Mouse (Mus musculus) forebrain, postnatal 0 days (tissue): ENCODE measurements at regions not wholly inside any gene's neighbourhood (a gene's known extent, or its start where the extent isn't known, plus 50 kb on each side); places are given as distances from the start of the nearest gene placed in this dataset.

Source experiments
- ATAC-seq: fragments of 200-750 bp; cut with Nextera tagmentation; 2 replicates; pipeline ENCODE4 v1.8.0; 2017; ENCODE audit warnings: mild to moderate bottlenecking, moderate library complexity
- DNase-seq: peaks from one replicate; pipeline ENCODE4 v3.0.0-alpha.2; 2015
- H3K27ac ChIP-seq: fragments of 300-500 bp; sonication (generic); 2 replicates; pipeline ENCODE4 v1.5.1; 2014; ENCODE audit warnings: low read depth, mild to moderate bottlenecking, antibody characterized with exemption, low read length, moderate library complexity, mixed read lengths
- H3K27me3 ChIP-seq: fragments of 300-500 bp; sonication (generic); 2 replicates; pipeline ENCODE4 v1.6.1; 2014; ENCODE audit warnings: mild to moderate bottlenecking, low read length, mixed read lengths; ENCODE audit not compliant: insufficient read depth
- H3K36me3 ChIP-seq: fragments of 300-500 bp; sonication (generic); 2 replicates; pipeline ENCODE4 v1.6.1; 2014; ENCODE audit warnings: mild to moderate bottlenecking, moderate library complexity; ENCODE audit not compliant: insufficient read depth
- H3K4me1 ChIP-seq: fragments of 300-500 bp; sonication (generic); 2 replicates; pipeline ENCODE4 v1.6.1; 2014; ENCODE audit warnings: antibody characterized with exemption; ENCODE audit not compliant: insufficient read depth
- H3K4me2 ChIP-seq: fragments of 300-500 bp; sonication (generic); 2 replicates; pipeline ENCODE4 v1.6.1; 2014; ENCODE audit warnings: low read depth, mild to moderate bottlenecking, moderate library complexity
- H3K4me3 ChIP-seq: fragments of 300-500 bp; sonication (generic); 2 replicates; pipeline ENCODE4 v1.5.1; 2014; ENCODE audit warnings: low read depth, low read length, mixed read lengths
- H3K9ac ChIP-seq: fragments of 300-500 bp; sonication (generic); 2 replicates; pipeline ENCODE4 v1.6.1; 2014; ENCODE audit warnings: mild to moderate bottlenecking
- H3K9me3 ChIP-seq: fragments of 300-500 bp; sonication (generic); 2 replicates; pipeline ENCODE4 v1.6.1; 2016; ENCODE audit warnings: low read length
- CTCF ChIP-seq: sonication (generic); IDR thresholded peaks from 2 replicates; pipeline ENCODE4 v1.5.1; 2016; ENCODE audit warnings: antibody characterized with exemption, control low read depth, low read depth
- WGBS: fragments of 180-500 bp; shearing (Covaris S2); extraction: QIAGEN DNeasy Blood & Tissue Kit; methylation state at CpG from one replicate; pipeline ENCODE4 v1.1.7; 2014; 5-methylcytosine and 5-hydroxymethylcytosine counted together

GRCm38 (mm10) chr5:147794711-147795532 is 65.3 kb upstream of the Pomp start:
- Histone ChIP-seq H3K4me3 (no peak overlapping the region), H3K27me3 (no peaks in the 10 kb centered on the region; the same call in 1 of the 2 replicates), H3K4me1 (no peaks in the 10 kb centered on the region), H3K27ac (no peak overlapping the region), H3K9me3 (no peaks in the 10 kb centered on the region), H3K36me3 (no peaks in the 10 kb centered on the region), H3K4me2 (no peak overlapping the region), H3K9ac (no peak overlapping the region)
- TF ChIP-seq CTCF: no peak
- no peak for DNase-seq
- 79% methylated on average over 17 of the region's 17 CpGs for WGBS
- ATAC-seq: no peak

DNA sequence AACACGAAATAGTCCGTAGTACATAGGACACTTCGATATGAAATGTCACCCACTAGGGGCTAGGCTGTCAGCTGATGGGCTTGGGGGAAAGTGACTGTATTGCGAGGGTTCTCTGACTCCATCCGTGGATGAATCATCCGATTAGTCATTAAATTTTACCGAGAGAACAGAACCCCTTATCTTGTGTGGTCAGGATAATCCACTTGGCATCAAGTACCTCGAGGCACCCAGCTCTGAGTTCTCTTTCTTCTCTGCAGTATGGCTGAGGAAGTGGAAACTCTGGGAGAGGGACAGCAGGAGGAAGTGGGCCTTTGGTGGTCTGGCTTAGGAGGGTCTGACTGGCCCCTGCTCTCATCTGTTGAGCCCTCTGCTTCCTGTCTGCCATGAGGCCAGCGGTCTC is 67.2 kb upstream of the Pomp start:
- Histone ChIP-seq H3K4me3 (no peak overlapping the region), H3K9me3 (no peaks in the 10 kb centered on the region), H3K36me3 (no peaks in the 10 kb centered on the region), H3K27me3 (no peaks in the 10 kb centered on the region; the same call in 1 of the 2 replicates), H3K9ac (no peak overlapping the region), H3K4me2 (no peak overlapping the region), H3K4me1 (no peaks in the 10 kb centered on the region), H3K27ac (no peak overlapping the region)
- no peak for ATAC-seq
- no peak for TF ChIP-seq CTCF
- no peak for DNase-seq
- WGBS: 79% methylated on average over 9 of the region's 9 CpGs

- DNase-seq: peak; percentile 2
- no peak overlapping the region for H3K27ac ChIP-seq
- no peak overlapping the region for H3K9ac ChIP-seq
- no peak for ATAC-seq
- H3K4me3 ChIP-seq: no peak overlapping the region
- no peaks in the 10 kb centered on the region for H3K36me3 ChIP-seq
- no peak overlapping the region for H3K4me2 ChIP-seq
- H3K27me3 ChIP-seq: no peaks in the 10 kb centered on the region; the same call in 1 of the 2 replicates
- 41% methylated on average over 4 of the region's 4 CpGs for WGBS
- TF ChIP-seq CTCF: no peak
- H3K9me3 ChIP-seq: no peaks in the 10 kb centered on the region
- H3K4me1 ChIP-seq: no peaks in the 10 kb centered on the region
Measured at GRCm38 (mm10) chr5:147792638-147793037, 66.8 kb upstream of the Flt1 start.

DNA sequence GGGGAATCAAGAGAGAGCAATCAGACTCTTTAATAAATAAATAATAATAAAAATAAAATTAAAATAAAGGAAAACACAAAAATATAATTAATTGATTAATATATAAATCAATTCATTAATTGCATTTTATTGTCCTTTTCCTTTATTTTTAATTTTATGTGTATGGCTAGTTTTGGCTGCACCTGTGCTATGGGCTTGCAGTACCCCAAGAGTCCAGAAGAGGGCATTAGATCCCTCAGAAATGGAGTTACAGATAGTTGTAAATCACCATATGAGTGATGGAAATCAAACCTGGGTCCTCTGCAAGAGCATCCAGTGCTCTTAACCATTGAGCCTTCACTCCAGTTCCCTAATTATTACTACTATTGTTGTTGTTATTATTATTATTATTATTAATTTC is 65.3 kb upstream of the Flt1 start:
- H3K4me1 ChIP-seq: no peaks in the 10 kb centered on the region
- H3K27me3 ChIP-seq: no peaks in the 10 kb centered on the region; the same call in 1 of the 2 replicates
- no peak overlapping the region for H3K9ac ChIP-seq
- 0 out of 2 replicates have a peak, but pooled peaks have one; percentile 13 for TF ChIP-seq CTCF
- H3K9me3 ChIP-seq: no peaks in the 10 kb centered on the region
- no peak overlapping the region for H3K27ac ChIP-seq
- H3K4me2 ChIP-seq: no peak overlapping the region
- DNase-seq (no peak), ATAC-seq (no peak)
- H3K36me3 ChIP-seq: no peaks in the 10 kb centered on the region
- no peak overlapping the region for H3K4me3 ChIP-seq

- H3K9me3 ChIP-seq: no peaks in the 10 kb centered on the region
- TF ChIP-seq CTCF: no peak
- ATAC-seq (no peak), DNase-seq (no peak)
- no peaks in the 10 kb centered on the region for H3K36me3 ChIP-seq
- H3K4me1 ChIP-seq: no peaks in the 10 kb centered on the region
- H3K4me2 ChIP-seq: no peak overlapping the region
- no peak overlapping the region for H3K27ac ChIP-seq
- 81% methylated on average over 6 of the region's 6 CpGs for WGBS
- no peak overlapping the region for H3K4me3 ChIP-seq
- H3K9ac ChIP-seq: no peak overlapping the region
- H3K27me3 ChIP-seq: no peaks in the 10 kb centered on the region; the same call in 1 of the 2 replicates
Measured at GRCm38 (mm10) chr5:147788496-147788895, 62.7 kb upstream of the Flt1 start.

GRCm38 (mm10) chr5:147786857-147787256 is 61.0 kb upstream of the Flt1 start:
- no peak overlapping the region for H3K4me3 ChIP-seq
- no peak overlapping the region for H3K27ac ChIP-seq
- no peaks in the 10 kb centered on the region for H3K9me3 ChIP-seq
- WGBS: 70% methylated on average over 5 of the region's 5 CpGs
- H3K36me3 ChIP-seq: no peaks in the 10 kb centered on the region
- no peak overlapping the region for H3K9ac ChIP-seq
- ATAC-seq: no peak
- DNase-seq: no peak
- H3K27me3 ChIP-seq: no peaks in the 10 kb centered on the region
- no peaks in the 10 kb centered on the region for H3K4me1 ChIP-seq
- no peak for TF ChIP-seq CTCF
- H3K4me2 ChIP-seq: no peak overlapping the region

DNA sequence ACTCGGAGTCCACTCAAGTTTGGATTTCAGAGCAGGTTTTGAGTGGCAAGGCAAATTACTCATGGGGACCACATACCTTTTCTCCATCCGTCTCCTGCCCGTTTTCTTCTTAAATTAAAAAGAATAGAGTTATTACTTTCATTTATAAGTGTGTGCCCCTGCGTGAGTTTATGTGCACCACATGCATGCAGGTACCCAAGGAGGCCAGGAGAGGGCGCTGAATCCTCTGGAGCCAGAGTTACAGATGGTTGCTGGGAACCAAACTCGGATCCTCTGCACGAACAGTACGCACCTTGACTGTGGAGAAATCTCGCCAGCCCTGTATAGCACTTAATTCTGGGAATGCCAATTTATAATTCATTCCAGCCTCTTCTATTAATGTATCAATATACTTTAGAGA is 58.3 kb upstream of the Flt1 start:
- Histone ChIP-seq H3K4me1 (no peaks in the 10 kb centered on the region), H3K27ac (no peak overlapping the region), H3K4me3 (no peak overlapping the region), H3K36me3 (no peaks in the 10 kb centered on the region), H3K4me2 (no peak overlapping the region), H3K27me3 (no peaks in the 10 kb centered on the region), H3K9me3 (no peaks in the 10 kb centered on the region), H3K9ac (no peak overlapping the region)
- TF ChIP-seq CTCF: no peak
- DNase-seq: no peak
- 90% methylated on average over 9 of the region's 9 CpGs for WGBS
- ATAC-seq: no peak
